Mouse (Mus musculus): ENCODE measurements around the gene Rhog.
A peak's percentile ranks its signal among the peaks of the same experiment; 100 is the strongest.

Rhog gene

GRCm38 (mm10) chr7:102222336-102222735 is 33.5 kb downstream of the Rhog start:
- no peak for DNase-seq (ENCODE audit: low spot score)

- DNase-seq (ENCODE audit: low spot score): no peak
Measured at GRCm38 (mm10) chr7:102221899-102222298, 34.0 kb downstream of the Rhog start.

- no peak for DNase-seq (ENCODE audit: low spot score)
Measured at GRCm38 (mm10) chr7:102211071-102211470, 44.8 kb downstream of the Rhog start.

GRCm38 (mm10) chr7:102209756-102210721 is 45.8 kb downstream of the Rhog start, which contains the start of the genes Nup98 and Pgap2:
TSS of gene Nup98 (minus strand) at chr7:102210176.
TSS of gene Pgap2 (plus strand) at chr7:102210208.
- peak; percentile 99 for DNase-seq (ENCODE audit: low spot score)

- DNase-seq (ENCODE audit: low spot score): no peak
Measured at GRCm38 (mm10) chr7:102208806-102209363, 47.0 kb downstream of the Rhog start.

GRCm38 (mm10) chr7:102205646-102206045 is 50.2 kb downstream of the Rhog start:
- no peak for DNase-seq (ENCODE audit: low spot score)

- no peak for DNase-seq (ENCODE audit: low spot score)
Measured at GRCm38 (mm10) chr7:102204296-102204857, 51.5 kb downstream of the Rhog start.

GRCm38 (mm10) chr7:102200996-102201785 is 54.7 kb downstream of the Rhog start:
- DNase-seq (ENCODE audit: low spot score): no peak

- no peak for DNase-seq (ENCODE audit: low spot score)
Measured at GRCm38 (mm10) chr7:102200576-102200975, 55.3 kb downstream of the Rhog start.

GRCm38 (mm10) chr7:102192356-102192755 is 63.5 kb downstream of the Rhog start:
- no peak for DNase-seq (ENCODE audit: low spot score)
